Mouse (Mus musculus) forebrain, embryonic 16.5 days (tissue): ENCODE data around the gene Nup85. TPM values are rescaled to one million over a fixed set of nuclear protein-coding genes. Genes with fewer than 3 reads are reported as not detected.

Experiments used
- ATAC-seq: fragments of 200-750 bp; cut with Nextera tagmentation; 2 replicates; pipeline ENCODE4 v1.8.0; 2017; ENCODE audit warnings: mild to moderate bottlenecking, moderate library complexity
- H3K27ac ChIP-seq: fragments of 300-500 bp; sonication (generic); 2 replicates; pipeline ENCODE4 v1.5.1; 2014; ENCODE audit warnings: low read length, control low read depth
- H3K27me3 ChIP-seq: fragments of 300-500 bp; sonication (generic); replicated peaks from 2 replicates; pipeline ENCODE4 v1.6.1; 2014; ENCODE audit warnings: low read length; ENCODE audit not compliant: control insufficient read depth, insufficient read depth
- H3K36me3 ChIP-seq: fragments of 300-500 bp; sonication (generic); 2 replicates; pipeline ENCODE4 v1.6.1; 2014; ENCODE audit not compliant: control insufficient read depth, insufficient read depth
- H3K4me1 ChIP-seq: fragments of 300-500 bp; sonication (generic); replicated peaks from 2 replicates; pipeline ENCODE4 v1.6.1; 2014; ENCODE audit warnings: low read length; ENCODE audit not compliant: control insufficient read depth, insufficient read depth
- H3K4me2 ChIP-seq: fragments of 300-500 bp; sonication (generic); 2 replicates; pipeline ENCODE4 v1.6.1; 2014; ENCODE audit warnings: mild to moderate bottlenecking, low read length, control low read depth
- H3K4me3 ChIP-seq: fragments of 300-500 bp; sonication (generic); replicated peaks from 2 replicates; pipeline ENCODE4 v1.5.1; 2014; ENCODE audit warnings: mild to moderate bottlenecking, low read length, control low read depth
- H3K9ac ChIP-seq: fragments of 300-500 bp; sonication (generic); replicated peaks from 2 replicates; pipeline ENCODE4 v1.6.1; 2014; ENCODE audit warnings: low read depth, low read length, control low read depth
- H3K9me3 ChIP-seq: fragments of 300-500 bp; sonication (generic); 2 replicates; pipeline ENCODE4 v1.6.1; 2016; ENCODE audit warnings: low read length; ENCODE audit not compliant: control insufficient read depth
- whole genome bisulfite sequencing: fragments of 180-500 bp; shearing (Covaris S2); extraction: QIAGEN DNeasy Blood & Tissue Kit; methylation state at CpG from one replicate; pipeline ENCODE4 v1.1.7; 2014; 5-methylcytosine and 5-hydroxymethylcytosine counted together
- polyA plus RNA-seq: library from polyadenylated mRNA; unstranded; fragments of >200 nt; fragmentation: Nextera tagmentation; extraction: Ambion mirVana; gene quantifications from 2 replicates; pipeline ENCODE4 v1.2.1, GENCODE M21; 2015

The Nup85 gene
- polyA plus RNA-seq, 1 experiment from 2014 or later = 138 TPM

GRCm38 (mm10) chr11:115608421-115609399 lies 44.5 kb downstream of the Nup85 start:
- peaks cover 17% of the 10 kb centered on the region for H3K36me3 ChIP-seq
- H3K4me1 ChIP-seq = peaks cover 25% of the 10 kb centered on the region
- WGBS = 80% methylated on average over 23 of the region's 23 CpGs

GRCm38 (mm10) chr11:115609576-115609975 lies 45.3 kb downstream of the Nup85 start:
- 65% methylated on average over 3 of the region's 3 CpGs for WGBS
- H3K27me3 ChIP-seq = no peaks in the 10 kb centered on the region
- peaks cover 23% of the 10 kb centered on the region for H3K4me1 ChIP-seq
- ATAC-seq = no peak
- no peak overlapping the region for H3K4me3 ChIP-seq
- no peak overlapping the region for H3K9ac ChIP-seq
- H3K4me2 ChIP-seq = no peak overlapping the region
- H3K27ac ChIP-seq = no peak overlapping the region
- no peaks in the 10 kb centered on the region for H3K9me3 ChIP-seq
- peaks cover 17% of the 10 kb centered on the region for H3K36me3 ChIP-seq

More at GRCm38 (mm10) chr11:115608421-115609399, 44.5 kb downstream of the Nup85 start:
- no peak overlapping the region for H3K27ac ChIP-seq
- H3K9ac ChIP-seq = no peak overlapping the region
- no peaks in the 10 kb centered on the region for H3K9me3 ChIP-seq
- H3K4me3 ChIP-seq = no peak overlapping the region
- H3K4me2 ChIP-seq = no peak overlapping the region
- H3K27me3 ChIP-seq = no peaks in the 10 kb centered on the region
- ATAC-seq = no peak

GRCm38 (mm10) chr11:115611173-115611572 lies 46.9 kb downstream of the Nup85 start:
- no peak overlapping the region for H3K9ac ChIP-seq

GRCm38 (mm10) chr11:115612059-115612409 lies 47.8 kb downstream of the Nup85 start:
- Histone ChIP-seq H3K9me3 (no peaks in the 10 kb centered on the region), H3K36me3 (peaks cover 13% of the 10 kb centered on the region), H3K4me2 (peak overlapping the region; percentile 90), H3K4me3 (peak overlapping the region; percentile 75), H3K27me3 (no peaks in the 10 kb centered on the region), H3K27ac (peak overlapping the region; percentile 21; the same call in 1 of the 2 replicates), H3K9ac (peak overlapping the region; percentile 78), H3K4me1 (peaks cover 16% of the 10 kb centered on the region)
- peak; percentile 6; the same call in 1 of the 2 replicates for ATAC-seq
- WGBS = under 1% methylated on average over 13 of the region's 13 CpGs

More at GRCm38 (mm10) chr11:115611173-115611572, 46.9 kb downstream of the Nup85 start:
- Histone ChIP-seq H3K27ac (no peak overlapping the region), H3K4me3 (no peak overlapping the region), H3K9me3 (no peaks in the 10 kb centered on the region), H3K27me3 (no peaks in the 10 kb centered on the region), H3K4me1 (peaks cover 16% of the 10 kb centered on the region), H3K36me3 (peaks cover 17% of the 10 kb centered on the region), H3K4me2 (no peak overlapping the region)
- 58% methylated on average over 6 of the region's 6 CpGs for WGBS
- no peak for ATAC-seq

- H3K9ac ChIP-seq = peak within 1 kb of the TSS; percentile 78
- H3K4me2 ChIP-seq = peak within 1 kb of the TSS; percentile 90
- H3K4me1 ChIP-seq = peaks cover 16% of the 10 kb centered on the region
- H3K27me3 ChIP-seq = no peaks in the 10 kb centered on the region
- H3K36me3 ChIP-seq = peaks cover 9% of the 10 kb centered on the region
- H3K4me3 ChIP-seq = peak within 1 kb of the TSS; percentile 75
- ATAC-seq = peak; percentile 86
- H3K9me3 ChIP-seq = no peaks in the 10 kb centered on the region
- peak within 1 kb of the TSS; percentile 61; the same call in 1 of the 2 replicates for H3K27ac ChIP-seq
- under 1% methylated on average over 64 of the region's 80 CpGs for WGBS
These were observed 48.3 kb downstream of the Nup85 start, which contains the start of gene Mif4gd for GRCm38 (mm10) chr11:115612410-115613137. Mif4gd (minus strand) TSS chr11:115612969.

GRCm38 (mm10) chr11:115613138-115613945 lies 49.1 kb downstream of the Nup85 start:
- no peak overlapping the region for H3K27ac ChIP-seq
- no peak for ATAC-seq
- H3K36me3 ChIP-seq = 0 out of 2 replicates have a peak, but pooled peaks cover 3% of the 10 kb centered on the region
- H3K27me3 ChIP-seq = no peaks in the 10 kb centered on the region
- peak overlapping the region; percentile 90 for H3K4me2 ChIP-seq
- H3K9me3 ChIP-seq = no peaks in the 10 kb centered on the region
- peaks cover 16% of the 10 kb centered on the region for H3K4me1 ChIP-seq
- peak overlapping the region; percentile 78; the same call in 1 of the 2 replicates for H3K9ac ChIP-seq
- WGBS = under 1% methylated on average over 16 of the region's 16 CpGs
- peak overlapping the region; percentile 75 for H3K4me3 ChIP-seq

GRCm38 (mm10) chr11:115614346-115615107 lies 50.3 kb downstream of the Nup85 start:
- Histone ChIP-seq H3K4me3 (no peak overlapping the region), H3K4me2 (no peak overlapping the region), H3K9me3 (no peaks in the 10 kb centered on the region), H3K9ac (no peak overlapping the region), H3K36me3 (0 out of 2 replicates have a peak, but pooled peaks cover 2% of the 10 kb centered on the region), H3K4me1 (peaks cover 16% of the 10 kb centered on the region), H3K27me3 (no peaks in the 10 kb centered on the region), H3K27ac (no peak overlapping the region)
- WGBS = 87% methylated on average over 10 of the region's 10 CpGs
- no peak for ATAC-seq

GRCm38 (mm10) chr11:115615108-115615825 lies 51.0 kb downstream of the Nup85 start:
- Histone ChIP-seq H3K36me3 (peaks cover 2% of the 10 kb centered on the region; the same call in 1 of the 2 replicates), H3K9me3 (no peaks in the 10 kb centered on the region), H3K4me1 (peaks cover 16% of the 10 kb centered on the region), H3K9ac (no peak overlapping the region), H3K27ac (no peak overlapping the region), H3K4me2 (no peak overlapping the region), H3K27me3 (no peaks in the 10 kb centered on the region), H3K4me3 (no peak overlapping the region)
- 84% methylated on average over 15 of the region's 15 CpGs for WGBS
- ATAC-seq = no peak
